Mouse (Mus musculus): ENCODE measurements around the gene Rnf31. TPM values are rescaled to one million over a fixed set of nuclear protein-coding genes. Genes with fewer than 3 reads are reported as not detected.

The Rnf31 gene
- polyA plus RNA-seq, 1 experiment from 2014 or later, result 9.5 TPM

DNA sequence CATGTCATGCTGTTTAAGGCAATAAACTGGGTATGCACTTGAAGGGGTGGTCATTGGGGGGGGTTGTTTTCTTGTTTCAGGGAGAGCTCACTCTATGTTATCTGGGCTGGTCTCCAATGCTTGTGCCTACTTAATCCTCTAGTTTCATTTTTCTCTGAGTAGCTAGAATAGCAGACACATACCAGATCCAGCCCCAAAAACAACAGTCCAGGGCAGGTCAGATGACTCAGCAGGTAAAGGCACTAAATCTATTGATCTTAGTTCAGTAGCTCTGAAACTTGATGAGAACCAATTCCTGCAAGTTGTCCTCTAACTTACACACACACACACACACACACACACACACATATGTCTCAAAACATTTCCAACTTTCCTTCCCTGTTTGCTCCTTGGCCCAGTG lies 19.7 kb upstream of the Rnf31 start:
- ATAC-seq (ENCODE audit: low FRiP score, low TSS enrichment) (no peak), DNase-seq (ENCODE audit: low spot score) (no peak)
- no peak overlapping the region for H3K27ac ChIP-seq (replicated peaks)
- TF ChIP-seq CTCF (IDR thresholded peaks at IDR 0.05; ENCODE audit: low read depth), result no peak
- TF ChIP-seq EP300 (optimal IDR thresholded peaks at IDR 0.05), result no peak
- H3K9me3 ChIP-seq (ENCODE audit: control insufficient read depth, low read length), result no peaks in the 10 kb centered on the region
- no peaks in the 10 kb centered on the region for H3K4me1 ChIP-seq (replicated peaks; ENCODE audit: control insufficient read depth, insufficient read depth)
- H3K27me3 ChIP-seq (ENCODE audit: control insufficient read depth, insufficient read depth, low read length), result no peaks in the 10 kb centered on the region
- no peak overlapping the region for H3K4me3 ChIP-seq (ENCODE audit: low read depth, low read length)
- H3K36me3 ChIP-seq (ENCODE audit: control insufficient read depth, insufficient read depth, low read length), result peaks cover 15% of the 10 kb centered on the region
- no peak overlapping the region for H3K9ac ChIP-seq (ENCODE audit: low read length)
- no peak overlapping the region for H3K4me2 ChIP-seq (replicated peaks; ENCODE audit: low read depth)

DNA sequence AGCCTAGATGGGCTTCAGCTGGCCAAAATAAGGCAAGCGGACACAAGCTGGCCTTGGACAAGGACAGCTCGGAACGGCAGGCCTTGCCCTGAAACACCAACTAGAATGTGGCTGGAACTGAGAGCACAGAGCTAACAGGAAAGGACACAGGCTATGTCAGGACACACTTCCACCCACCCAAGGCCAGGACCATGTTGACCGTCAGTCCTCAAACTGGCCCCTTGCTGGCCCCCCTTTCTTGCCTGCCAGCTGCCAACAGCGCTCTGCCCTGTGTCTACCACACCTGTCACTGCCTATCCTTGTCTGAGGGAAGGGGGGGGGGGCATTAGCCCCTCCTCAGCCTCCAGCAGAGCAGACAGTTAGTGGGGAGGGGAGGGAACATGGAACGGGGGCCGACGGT lies 16.2 kb upstream of the Rnf31 start, which contains the start of gene Fitm1:
Fitm1 (plus strand) TSS at position 316 of the 400 bp plus-strand sequence.
- no peak within 1 kb of the TSS for H3K4me3 ChIP-seq (ENCODE audit: low read depth, low read length)
- no peaks in the 10 kb centered on the region for H3K9me3 ChIP-seq (ENCODE audit: control insufficient read depth, low read length)
- no peak within 1 kb of the TSS for H3K9ac ChIP-seq (ENCODE audit: low read length)
- H3K36me3 ChIP-seq (ENCODE audit: control insufficient read depth, insufficient read depth, low read length), result no peaks in the 10 kb centered on the region; the same call in 1 of the 2 replicates
- DNase-seq (ENCODE audit: low spot score), result no peak
- no peak for TF ChIP-seq CTCF (IDR thresholded peaks at IDR 0.05; ENCODE audit: low read depth)
- no peak for TF ChIP-seq EP300 (optimal IDR thresholded peaks at IDR 0.05)
- 81% methylated on average over 5 of the region's 8 CpGs for WGBS
- no peaks in the 10 kb centered on the region for H3K27me3 ChIP-seq (ENCODE audit: control insufficient read depth, insufficient read depth, low read length)
- H3K4me2 ChIP-seq (replicated peaks; ENCODE audit: low read depth), result no peak within 1 kb of the TSS
- H3K27ac ChIP-seq (replicated peaks), result no peak within 1 kb of the TSS
- ATAC-seq (ENCODE audit: low FRiP score, low TSS enrichment), result no peak
- no peaks in the 10 kb centered on the region for H3K4me1 ChIP-seq (replicated peaks; ENCODE audit: control insufficient read depth, insufficient read depth)

DNA sequence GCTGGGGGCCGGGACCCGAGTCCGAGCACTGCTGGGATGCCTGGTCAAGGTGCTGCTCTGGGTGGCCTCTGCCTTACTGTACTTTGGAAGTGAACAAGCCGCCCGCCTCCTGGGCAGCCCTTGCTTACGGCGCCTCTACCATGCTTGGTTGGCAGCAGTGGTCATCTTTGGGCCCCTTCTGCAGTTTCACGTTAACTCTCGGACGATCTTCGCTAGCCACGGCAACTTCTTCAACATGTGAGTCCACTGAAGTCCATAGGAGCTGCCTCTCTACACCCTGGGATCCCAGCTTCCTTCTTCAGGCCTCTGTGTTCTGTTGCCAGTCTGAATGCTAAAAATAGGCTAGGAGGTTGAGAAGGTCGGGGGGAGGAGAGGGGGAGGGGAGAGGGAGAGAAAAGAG lies 15.8 kb upstream of the Rnf31 start:
- no peak overlapping the region for H3K4me3 ChIP-seq (ENCODE audit: low read depth, low read length)
- TF ChIP-seq CTCF (IDR thresholded peaks at IDR 0.05; ENCODE audit: low read depth) (no peak), EP300 (optimal IDR thresholded peaks at IDR 0.05) (no peak)
- H3K36me3 ChIP-seq (ENCODE audit: control insufficient read depth, insufficient read depth, low read length), result peaks cover 2% of the 10 kb centered on the region; the same call in 1 of the 2 replicates
- H3K9ac ChIP-seq (ENCODE audit: low read length), result no peak overlapping the region
- no peaks in the 10 kb centered on the region for H3K27me3 ChIP-seq (ENCODE audit: control insufficient read depth, insufficient read depth, low read length)
- no peak overlapping the region for H3K4me2 ChIP-seq (replicated peaks; ENCODE audit: low read depth)
- no peaks in the 10 kb centered on the region for H3K9me3 ChIP-seq (ENCODE audit: control insufficient read depth, low read length)
- no peak for ATAC-seq (ENCODE audit: low FRiP score, low TSS enrichment)
- H3K4me1 ChIP-seq (replicated peaks; ENCODE audit: control insufficient read depth, insufficient read depth), result no peaks in the 10 kb centered on the region
- no peak for DNase-seq (ENCODE audit: low spot score)
- WGBS, result 68% methylated on average over 13 of the region's 13 CpGs
- H3K27ac ChIP-seq (replicated peaks), result no peak overlapping the region

DNA sequence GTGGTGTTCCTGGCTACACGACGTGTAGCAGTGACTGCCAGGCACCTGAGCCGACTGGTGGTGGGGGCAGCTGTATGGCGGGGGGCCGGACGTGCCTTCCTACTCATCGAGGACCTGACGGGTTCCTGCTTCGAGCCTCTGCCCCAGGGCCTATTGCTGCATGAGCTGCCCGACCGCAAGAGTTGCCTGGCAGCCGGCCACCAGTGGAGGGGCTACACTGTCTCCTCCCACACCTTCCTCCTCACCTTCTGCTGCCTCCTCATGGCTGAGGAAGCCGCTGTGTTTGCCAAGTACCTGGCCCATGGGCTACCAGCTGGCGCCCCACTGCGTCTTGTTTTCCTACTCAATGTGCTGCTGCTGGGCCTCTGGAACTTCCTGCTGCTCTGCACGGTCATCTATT lies 15.1 kb upstream of the Rnf31 start:
- Histone ChIP-seq H3K27ac (replicated peaks) (no peak overlapping the region), H3K4me3 (ENCODE audit: low read depth, low read length) (no peak overlapping the region), H3K9me3 (ENCODE audit: control insufficient read depth, low read length) (no peaks in the 10 kb centered on the region), H3K36me3 (ENCODE audit: control insufficient read depth, insufficient read depth, low read length) (peaks cover 4% of the 10 kb centered on the region; the same call in 1 of the 2 replicates), H3K4me1 (replicated peaks; ENCODE audit: control insufficient read depth, insufficient read depth) (no peaks in the 10 kb centered on the region), H3K4me2 (replicated peaks; ENCODE audit: low read depth) (no peak overlapping the region), H3K27me3 (ENCODE audit: control insufficient read depth, insufficient read depth, low read length) (no peaks in the 10 kb centered on the region), H3K9ac (ENCODE audit: low read length) (no peak overlapping the region)
- TF ChIP-seq EP300 (optimal IDR thresholded peaks at IDR 0.05), result no peak
- TF ChIP-seq CTCF (IDR thresholded peaks at IDR 0.05; ENCODE audit: low read depth), result no peak
- 76% methylated on average over 16 of the region's 16 CpGs for WGBS
- no peak for DNase-seq (ENCODE audit: low spot score)
- ATAC-seq (ENCODE audit: low FRiP score, low TSS enrichment), result no peak

DNA sequence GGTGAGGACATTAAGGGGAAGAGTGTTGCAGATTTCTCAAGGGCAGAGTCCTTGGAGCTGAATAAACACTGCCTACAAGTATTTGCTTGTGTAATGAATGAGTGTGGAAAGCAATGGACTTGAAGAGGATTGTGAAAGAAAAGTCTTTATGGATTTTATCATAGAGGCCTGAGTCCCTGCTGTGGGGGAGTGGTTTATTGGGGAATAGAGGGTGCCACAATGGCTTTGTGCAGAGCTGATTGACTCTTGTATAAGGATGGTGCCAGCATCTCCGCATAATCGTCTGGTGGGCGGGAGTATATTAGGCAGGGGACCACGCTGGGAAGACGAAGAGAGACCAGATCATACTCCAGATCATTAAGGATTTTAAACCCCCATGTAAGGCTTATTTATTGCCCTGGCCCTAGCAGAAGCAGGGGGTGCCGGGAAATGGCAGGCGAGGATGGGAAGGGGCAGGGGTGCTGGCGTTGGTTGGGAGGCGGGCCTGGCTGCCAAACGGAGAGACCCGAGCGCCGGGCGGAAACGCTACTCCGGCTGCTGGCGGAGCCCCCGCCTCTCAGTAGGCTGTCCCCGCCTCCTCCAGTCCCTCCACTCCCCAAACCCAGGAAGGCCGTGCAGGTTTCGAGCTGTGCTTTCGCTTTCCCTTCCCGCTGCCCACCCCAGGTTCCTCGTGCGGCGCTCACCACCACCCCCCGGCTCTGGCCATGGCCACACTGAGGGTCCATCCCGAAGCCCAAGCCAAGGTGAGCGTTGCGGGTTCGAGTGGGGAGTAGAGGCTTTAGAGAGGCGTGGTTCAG lies 13.4 kb upstream of the Rnf31 start, which contains the start of gene Psme1:
Psme1 (plus strand) TSS at position 253 of the 797 bp plus-strand sequence.
- ATAC-seq (ENCODE audit: low FRiP score, low TSS enrichment) (peak; percentile 84), DNase-seq (ENCODE audit: low spot score) (peak; percentile 82)
- Histone ChIP-seq H3K4me1 (replicated peaks; ENCODE audit: control insufficient read depth, insufficient read depth) (no peaks in the 10 kb centered on the region), H3K36me3 (ENCODE audit: control insufficient read depth, insufficient read depth, low read length) (peaks cover 4% of the 10 kb centered on the region; the same call in 1 of the 2 replicates), H3K4me2 (replicated peaks; ENCODE audit: low read depth) (peak within 1 kb of the TSS; percentile 94), H3K4me3 (ENCODE audit: low read depth, low read length) (peak within 1 kb of the TSS; percentile 81), H3K9ac (ENCODE audit: low read length) (peak within 1 kb of the TSS; percentile 88), H3K27ac (replicated peaks) (peak within 1 kb of the TSS; percentile 91), H3K27me3 (ENCODE audit: control insufficient read depth, insufficient read depth, low read length) (no peaks in the 10 kb centered on the region), H3K9me3 (ENCODE audit: control insufficient read depth, low read length) (no peaks in the 10 kb centered on the region)
- under 1% methylated on average over 32 of the region's 32 CpGs for WGBS
- TF ChIP-seq CTCF (IDR thresholded peaks at IDR 0.05; ENCODE audit: low read depth), result peak; percentile 13; the same call in 1 of the 2 replicates
- TF ChIP-seq EP300 (optimal IDR thresholded peaks at IDR 0.05), result no peak

DNA sequence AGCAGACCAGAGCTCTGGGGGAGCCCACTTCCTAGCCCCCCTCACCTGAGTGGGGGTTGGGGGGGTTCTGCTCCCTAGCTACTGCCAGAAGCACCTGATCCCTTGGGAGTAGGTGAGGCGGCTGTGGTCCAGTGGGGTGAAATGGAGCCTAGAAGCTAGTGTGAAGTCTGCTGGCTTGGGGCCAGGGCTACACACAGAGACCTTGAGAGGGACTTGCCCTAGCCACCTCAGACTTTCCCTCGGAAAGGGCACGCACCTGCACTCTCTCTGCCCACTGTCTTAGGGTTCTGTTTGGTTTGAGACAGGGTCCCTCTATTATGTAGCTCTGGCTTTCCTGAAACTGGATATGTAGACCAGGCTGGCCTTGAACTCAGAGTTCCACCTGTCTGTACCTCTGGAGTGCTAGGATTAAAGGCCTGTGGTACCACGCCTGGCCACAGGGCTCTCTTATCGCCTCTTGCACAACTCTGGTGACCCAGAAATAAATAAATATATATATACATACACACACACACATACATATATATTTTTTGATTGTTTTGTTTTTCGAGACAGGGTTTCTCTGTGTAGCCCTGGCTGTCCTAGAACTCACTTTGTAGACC lies 12.7 kb upstream of the Rnf31 start:
- peaks cover 4% of the 10 kb centered on the region; the same call in 1 of the 2 replicates for H3K36me3 ChIP-seq (ENCODE audit: control insufficient read depth, insufficient read depth, low read length)
- H3K4me1 ChIP-seq (replicated peaks; ENCODE audit: control insufficient read depth, insufficient read depth), result no peaks in the 10 kb centered on the region
- peak overlapping the region; percentile 88 for H3K9ac ChIP-seq (ENCODE audit: low read length)
- WGBS, result 24% methylated on average over 6 of the region's 6 CpGs
- TF ChIP-seq EP300 (optimal IDR thresholded peaks at IDR 0.05) (no peak), CTCF (IDR thresholded peaks at IDR 0.05; ENCODE audit: low read depth) (no peak)
- H3K9me3 ChIP-seq (ENCODE audit: control insufficient read depth, low read length), result no peaks in the 10 kb centered on the region
- DNase-seq (ENCODE audit: low spot score) (peak; percentile 67), ATAC-seq (ENCODE audit: low FRiP score, low TSS enrichment) (peak; percentile 39)
- H3K4me3 ChIP-seq (ENCODE audit: low read depth, low read length), result peak overlapping the region; percentile 81
- peak overlapping the region; percentile 91 for H3K27ac ChIP-seq (replicated peaks)
- H3K4me2 ChIP-seq (replicated peaks; ENCODE audit: low read depth), result peak overlapping the region; percentile 94
- H3K27me3 ChIP-seq (ENCODE audit: control insufficient read depth, insufficient read depth, low read length), result no peaks in the 10 kb centered on the region

All from stomach, postnatal 0 days (tissue).